Mouse (Mus musculus) layer of hippocampus, adult 9-11 months (tissue): Measurements from ENCODE around the gene Olfr1242.

ENCODE experiments used
- DNase-seq: peaks from one replicate; pipeline ENCODE4 v3.0.0; 2022

Gene Olfr1242

GRCm38 (mm10) chr2:89498235-89498634 is at the start of gene Olfr1242:
TSS of gene Olfr1242 (minus strand) at chr2:89498335.
- DNase-seq: no peak

GRCm38 (mm10) chr2:89544516-89544915 is 46.4 kb upstream of the Olfr1242 start:
- DNase-seq: no peak

- no peak for DNase-seq
These were observed 41.8 kb upstream of the Olfr1242 start for GRCm38 (mm10) chr2:89539923-89540322.

GRCm38 (mm10) chr2:89531387-89531786 is 33.3 kb upstream of the Olfr1242 start, which contains the start of gene Olfr1243:
TSS of gene Olfr1243 (minus strand) at chr2:89531487.
- DNase-seq: no peak

GRCm38 (mm10) chr2:89487026-89487425 is 11.1 kb downstream of the Olfr1242 start, which contains the start of gene Olfr1241:
TSS of gene Olfr1241 (minus strand) at chr2:89487126.
- no peak for DNase-seq

- no peak for DNase-seq
These were observed 55.2 kb downstream of the Olfr1242 start, which contains the start of gene Olfr1240 for GRCm38 (mm10) chr2:89442900-89443299. TSS of gene Olfr1240 (minus strand) at chr2:89443000.
